Mouse (Mus musculus): ENCODE measurements around the gene Ephx4.

- TF ChIP-seq FLI1 (IDR thresholded peaks at IDR 0.05; ENCODE audit: low read length) (no peak), GATA1 (IDR thresholded peaks at IDR 0.05; ENCODE audit: borderline replicate concordance, low read length) (no peak)
These were observed 31.5 kb downstream of the Ephx4 start for GRCm38 (mm10) chr5:107434001-107434400.

Measured in megakaryocyte, embryonic 14.5 days (primary cell).